Mouse (Mus musculus) olfactory bulb, adult 2 months (tissue): ENCODE data around the gene Myo9b. TPM values are rescaled to one million over a fixed set of nuclear protein-coding genes. Genes with fewer than 3 reads are reported as not detected.

Experiments used
- H3K27ac ChIP-seq: fragments of 200-500 bp; 2 replicates; pipeline ENCODE4 v1.5.1; 2012; ENCODE audit warnings: low read depth, low read length; ENCODE audit not compliant: insufficient read depth
- H3K4me1 ChIP-seq: fragments of 200-500 bp; 2 replicates; pipeline ENCODE4 v1.6.1; 2012; ENCODE audit warnings: low read length; ENCODE audit not compliant: control insufficient read depth, insufficient read depth
- H3K4me3 ChIP-seq: fragments of 200-500 bp; 2 replicates; pipeline ENCODE4 v1.5.1; 2012; ENCODE audit warnings: mild to moderate bottlenecking, low read depth, low read length, moderate library complexity; ENCODE audit not compliant: insufficient read depth
- CTCF ChIP-seq: fragments of 200-500 bp; IDR thresholded peaks from 2 replicates; pipeline ENCODE4 v1.5.1; 2012; ENCODE audit warnings: low read depth, mild to moderate bottlenecking, low read length, moderate library complexity; ENCODE audit not compliant: insufficient read depth
- POLR2A ChIP-seq: fragments of 200-500 bp; IDR thresholded peaks from 2 replicates; pipeline ENCODE4 v1.6.1; 2012; ENCODE audit warnings: mild to moderate bottlenecking, low read depth, low read length, moderate library complexity; ENCODE audit not compliant: insufficient read depth
- WGBS: fragments of 180-500 bp; shearing (Covaris S2); methylation state at CpG from one replicate; pipeline ENCODE4 v1.1.7; 2018; 5-methylcytosine and 5-hydroxymethylcytosine counted together
- polyA plus RNA-seq: library from polyadenylated mRNA; stranded (reverse); fragments of >200 nt; gene quantifications from 2 replicates; pipeline ENCODE4 v1.2.4, GENCODE M21; 2012; ENCODE audit warnings: low replicate concordance; ENCODE audit not compliant: missing spikeins, insufficient read depth, insufficient read length

Myo9b gene
- polyA plus RNA-seq, 1 experiment = 390 TPM

GRCm38 (mm10) chr8:71369040-71369718 is 96.7 kb downstream of the Myo9b start:
- no peak for TF ChIP-seq POLR2A
- TF ChIP-seq CTCF = no peak
- H3K4me1 ChIP-seq = peaks cover 15% of the 10 kb centered on the region
- 91% methylated on average over 10 of the region's 10 CpGs for WGBS
- H3K27ac ChIP-seq = no peak overlapping the region
- no peak overlapping the region for H3K4me3 ChIP-seq

GRCm38 (mm10) chr8:71370711-71371235 is 98.3 kb downstream of the Myo9b start:
- Histone ChIP-seq H3K27ac (no peak overlapping the region), H3K4me3 (peak overlapping the region; percentile 75), H3K4me1 (peaks cover 20% of the 10 kb centered on the region)
- no peak for TF ChIP-seq POLR2A
- TF ChIP-seq CTCF = no peak
- 14% methylated on average over 5 of the region's 5 CpGs for WGBS

DNA sequence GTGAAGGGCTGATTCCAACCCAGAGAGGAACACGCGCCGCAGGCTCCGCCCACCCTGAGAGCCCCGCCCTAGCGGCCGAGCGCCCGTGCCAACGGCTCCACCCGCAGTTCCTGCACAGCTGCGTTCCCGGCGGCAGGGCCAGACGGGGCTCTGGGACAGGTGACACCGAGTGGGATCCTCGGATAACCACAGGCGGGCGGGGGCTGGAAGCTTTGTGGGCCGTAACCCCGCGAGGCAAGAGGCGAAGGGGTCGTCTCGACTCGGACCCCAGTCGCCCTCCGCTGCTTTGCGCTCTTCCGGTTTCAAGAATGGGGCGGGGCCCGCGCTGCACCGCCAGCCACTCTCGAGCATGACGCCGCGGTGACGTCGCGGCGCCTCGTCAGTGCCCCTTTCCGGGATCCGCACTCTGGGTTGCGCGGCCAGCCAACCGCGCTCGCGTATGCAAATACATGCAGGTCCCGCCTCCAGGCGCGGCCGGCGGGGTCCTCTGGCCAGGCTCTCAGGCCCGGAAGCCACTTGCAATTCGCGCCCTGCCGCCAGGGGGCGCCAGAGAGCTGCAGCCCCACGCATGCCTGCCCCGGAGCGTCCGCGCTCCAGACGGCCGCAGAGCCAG is 98.8 kb downstream of the Myo9b start, which contains the start of gene Ocel1:
Gene Ocel1 (plus strand): TSS at position 63 of the 613 bp plus-strand sequence.
- Histone ChIP-seq H3K27ac (peak within 1 kb of the TSS; percentile 80), H3K4me3 (peak within 1 kb of the TSS; percentile 75), H3K4me1 (peaks cover 26% of the 10 kb centered on the region)
- TF ChIP-seq CTCF (peak; percentile 100), POLR2A (peak; percentile 87)
- under 1% methylated on average over 68 of the region's 68 CpGs for WGBS

GRCm38 (mm10) chr8:71372427-71372826 is 99.9 kb downstream of the Myo9b start:
- no peak for TF ChIP-seq POLR2A
- TF ChIP-seq CTCF = no peak
- 90% methylated on average over 12 of the region's 12 CpGs for WGBS
- H3K27ac ChIP-seq = no peak overlapping the region
- no peak overlapping the region for H3K4me3 ChIP-seq
- H3K4me1 ChIP-seq = peaks cover 26% of the 10 kb centered on the region

DNA sequence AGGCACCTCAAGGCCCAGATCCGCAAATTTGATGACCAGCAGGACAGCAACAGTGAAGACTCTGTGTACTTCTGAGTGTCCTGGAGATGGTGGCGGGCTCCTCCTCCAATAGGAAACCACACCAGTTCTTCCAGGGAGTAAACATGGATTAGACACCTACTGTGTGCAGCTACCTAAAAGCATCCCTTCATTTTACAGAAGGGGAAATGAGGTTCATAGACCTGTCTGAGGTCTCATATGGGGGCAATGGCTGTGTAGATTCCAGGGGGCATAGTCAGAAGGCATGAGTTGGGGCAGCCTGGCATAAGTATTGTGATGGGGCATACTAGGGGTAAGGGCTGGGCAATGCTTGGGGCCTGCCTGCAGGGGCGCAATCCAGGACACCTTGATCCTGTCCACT is 100.5 kb downstream of the Myo9b start:
- no peak for TF ChIP-seq POLR2A
- TF ChIP-seq CTCF = no peak
- no peak overlapping the region for H3K4me3 ChIP-seq
- WGBS = 89% methylated on average over 3 of the region's 3 CpGs
- H3K4me1 ChIP-seq = peaks cover 21% of the 10 kb centered on the region
- H3K27ac ChIP-seq = no peak overlapping the region

- Histone ChIP-seq H3K4me3 (no peak overlapping the region), H3K27ac (no peak overlapping the region), H3K4me1 (peaks cover 25% of the 10 kb centered on the region)
- WGBS = 86% methylated on average over 17 of the region's 17 CpGs
- TF ChIP-seq CTCF = no peak
- peak; percentile 16; the same call in 1 of the 2 replicates for TF ChIP-seq POLR2A
Measured at GRCm38 (mm10) chr8:71374616-71375206, 102.2 kb downstream of the Myo9b start.

- WGBS = 13% methylated on average over 74 of the region's 74 CpGs
- Histone ChIP-seq H3K4me1 (peaks cover 36% of the 10 kb centered on the region), H3K27ac (no peak overlapping the region), H3K4me3 (peak overlapping the region; percentile 37)
- no peak for TF ChIP-seq POLR2A
- TF ChIP-seq CTCF = no peak
Measured at GRCm38 (mm10) chr8:71375581-71376422, 103.3 kb downstream of the Myo9b start.

GRCm38 (mm10) chr8:71376423-71377030 is 104.0 kb downstream of the Myo9b start:
- H3K27ac ChIP-seq = no peak overlapping the region
- peaks cover 41% of the 10 kb centered on the region for H3K4me1 ChIP-seq
- peak overlapping the region; percentile 37; the same call in 1 of the 2 replicates for H3K4me3 ChIP-seq
- 60% methylated on average over 8 of the region's 8 CpGs for WGBS
- no peak for TF ChIP-seq CTCF
- no peak for TF ChIP-seq POLR2A
